Mouse (Mus musculus): ENCODE results near the gene Creb5. TPM values are rescaled to one million over a fixed set of nuclear protein-coding genes. Genes with fewer than 3 reads are reported as not detected.

The Creb5 gene
- 43.9 and 45.8 TPM in 2 replicates for polyA plus RNA-seq (2015; fragmentation: Nextera tagmentation; extraction: Ambion mirVana)

GRCm38 (mm10) chr6:53287038-53287561 lies at the start of gene Creb5:
TSS of gene Creb5 (plus strand) at chr6:53287270.
- H3K9ac ChIP-seq: peak within 1 kb of the TSS; percentile 70
- H3K4me3 ChIP-seq: peak within 1 kb of the TSS; percentile 60
- H3K9me3 ChIP-seq: no peaks in the 10 kb centered on the region
- peaks cover 24% of the 10 kb centered on the region for H3K27me3 ChIP-seq
- WGBS: under 1% methylated on average over 45 of the region's 45 CpGs
- ATAC-seq (ENCODE audit: insufficient number of reproducible peaks, low FRiP score, low TSS enrichment, low read depth): peak; percentile 79
- peak within 1 kb of the TSS; percentile 82 for H3K27ac ChIP-seq
- no peaks in the 10 kb centered on the region for H3K36me3 ChIP-seq
- peak within 1 kb of the TSS; percentile 88 for H3K4me2 ChIP-seq
- peaks cover 33% of the 10 kb centered on the region for H3K4me1 ChIP-seq

- H3K27ac ChIP-seq: no peak overlapping the region
- H3K4me2 ChIP-seq: no peak overlapping the region
- H3K4me1 ChIP-seq: 0 out of 2 replicates have a peak, but pooled peaks cover 2% of the 10 kb centered on the region
- no peak overlapping the region for H3K4me3 ChIP-seq
- no peaks in the 10 kb centered on the region for H3K9me3 ChIP-seq
- ATAC-seq (ENCODE audit: insufficient number of reproducible peaks, low FRiP score, low TSS enrichment, low read depth): no peak
- H3K9ac ChIP-seq: no peak overlapping the region
- WGBS: 85% methylated on average over 3 of the region's 3 CpGs
- H3K36me3 ChIP-seq: no peaks in the 10 kb centered on the region
- no peaks in the 10 kb centered on the region for H3K27me3 ChIP-seq
These were observed 27.2 kb upstream of the Creb5 start for GRCm38 (mm10) chr6:53259841-53260240.

GRCm38 (mm10) chr6:53262401-53262800 lies 24.7 kb upstream of the Creb5 start:
- no peak overlapping the region for H3K27ac ChIP-seq
- 65% methylated on average over 11 of the region's 11 CpGs for WGBS

GRCm38 (mm10) chr6:53267036-53267435 lies 20.0 kb upstream of the Creb5 start:
- no peak overlapping the region for H3K4me3 ChIP-seq
- WGBS: 24% methylated on average over 7 of the region's 7 CpGs
- no peaks in the 10 kb centered on the region for H3K27me3 ChIP-seq
- H3K9me3 ChIP-seq: no peaks in the 10 kb centered on the region
- no peak overlapping the region for H3K27ac ChIP-seq
- no peaks in the 10 kb centered on the region for H3K36me3 ChIP-seq
- peaks cover 16% of the 10 kb centered on the region for H3K4me1 ChIP-seq
- ATAC-seq (ENCODE audit: insufficient number of reproducible peaks, low FRiP score, low TSS enrichment, low read depth): no peak
- no peak overlapping the region for H3K9ac ChIP-seq
- H3K4me2 ChIP-seq: no peak overlapping the region

More at GRCm38 (mm10) chr6:53262401-53262800, 24.7 kb upstream of the Creb5 start:
- no peaks in the 10 kb centered on the region for H3K9me3 ChIP-seq
- no peak for ATAC-seq (ENCODE audit: insufficient number of reproducible peaks, low FRiP score, low TSS enrichment, low read depth)
- no peak overlapping the region for H3K4me2 ChIP-seq
- H3K36me3 ChIP-seq: no peaks in the 10 kb centered on the region
- no peaks in the 10 kb centered on the region for H3K27me3 ChIP-seq
- H3K4me3 ChIP-seq: no peak overlapping the region
- no peak overlapping the region for H3K9ac ChIP-seq
- H3K4me1 ChIP-seq: peaks cover 4% of the 10 kb centered on the region; the same call in 1 of the 2 replicates

GRCm38 (mm10) chr6:53267732-53268505 lies 19.2 kb upstream of the Creb5 start:
- Histone ChIP-seq H3K27me3 (no peaks in the 10 kb centered on the region), H3K4me2 (peak overlapping the region; percentile 25), H3K4me3 (no peak overlapping the region), H3K27ac (no peak overlapping the region), H3K9me3 (no peaks in the 10 kb centered on the region), H3K4me1 (peaks cover 14% of the 10 kb centered on the region), H3K36me3 (no peaks in the 10 kb centered on the region), H3K9ac (no peak overlapping the region)
- 13% methylated on average over 12 of the region's 12 CpGs for WGBS
- no peak for ATAC-seq (ENCODE audit: insufficient number of reproducible peaks, low FRiP score, low TSS enrichment, low read depth)

- Histone ChIP-seq H3K27me3 (no peaks in the 10 kb centered on the region), H3K36me3 (no peaks in the 10 kb centered on the region), H3K4me1 (peaks cover 14% of the 10 kb centered on the region), H3K4me3 (no peak overlapping the region), H3K27ac (no peak overlapping the region), H3K9ac (no peak overlapping the region), H3K9me3 (no peaks in the 10 kb centered on the region), H3K4me2 (no peak overlapping the region)
- ATAC-seq (ENCODE audit: insufficient number of reproducible peaks, low FRiP score, low TSS enrichment, low read depth): no peak
- WGBS: 40% methylated on average over 3 of the region's 3 CpGs
These were observed 15.9 kb upstream of the Creb5 start for GRCm38 (mm10) chr6:53271216-53271615.

GRCm38 (mm10) chr6:53271636-53272035 lies 15.4 kb upstream of the Creb5 start:
- H3K27ac ChIP-seq: no peak overlapping the region
- H3K9me3 ChIP-seq: no peaks in the 10 kb centered on the region
- no peak overlapping the region for H3K9ac ChIP-seq
- WGBS: 39% methylated on average over 4 of the region's 4 CpGs
- H3K4me3 ChIP-seq: no peak overlapping the region
- no peaks in the 10 kb centered on the region for H3K27me3 ChIP-seq
- H3K36me3 ChIP-seq: no peaks in the 10 kb centered on the region
- H3K4me1 ChIP-seq: peaks cover 14% of the 10 kb centered on the region
- ATAC-seq (ENCODE audit: insufficient number of reproducible peaks, low FRiP score, low TSS enrichment, low read depth): no peak
- no peak overlapping the region for H3K4me2 ChIP-seq

- Histone ChIP-seq H3K4me3 (peak overlapping the region; percentile 60), H3K27ac (peak overlapping the region; percentile 18; the same call in 1 of the 2 replicates), H3K36me3 (no peaks in the 10 kb centered on the region), H3K4me1 (peaks cover 33% of the 10 kb centered on the region), H3K4me2 (peak overlapping the region; percentile 88), H3K9me3 (no peaks in the 10 kb centered on the region), H3K27me3 (peaks cover 24% of the 10 kb centered on the region), H3K9ac (no peak overlapping the region)
- whole genome bisulfite sequencing: 11% methylated on average over 20 of the region's 20 CpGs
- ATAC-seq (ENCODE audit: insufficient number of reproducible peaks, low FRiP score, low TSS enrichment, low read depth): 0 out of 2 replicates have a peak, but pooled peaks have one; percentile 7
These were observed 557 bp upstream of the Creb5 start for GRCm38 (mm10) chr6:53286389-53287037.

- H3K27ac ChIP-seq: peak overlapping the region; percentile 82
- peak overlapping the region; percentile 60 for H3K4me3 ChIP-seq
These were observed 702 bp downstream of the Creb5 start for GRCm38 (mm10) chr6:53287562-53288381.

GRCm38 (mm10) chr6:53288584-53289558 lies 1.8 kb downstream of the Creb5 start:
- H3K27ac ChIP-seq: peak overlapping the region; percentile 82
- peak overlapping the region; percentile 60 for H3K4me3 ChIP-seq
- 3% methylated on average over 24 of the region's 24 CpGs for whole genome bisulfite sequencing
- H3K4me2 ChIP-seq: peak overlapping the region; percentile 88
- no peaks in the 10 kb centered on the region for H3K36me3 ChIP-seq
- peaks cover 24% of the 10 kb centered on the region for H3K27me3 ChIP-seq
- no peaks in the 10 kb centered on the region for H3K9me3 ChIP-seq
- H3K4me1 ChIP-seq: peaks cover 39% of the 10 kb centered on the region
- ATAC-seq (ENCODE audit: insufficient number of reproducible peaks, low FRiP score, low TSS enrichment, low read depth): no peak
- peak overlapping the region; percentile 70 for H3K9ac ChIP-seq

More at GRCm38 (mm10) chr6:53287562-53288381, 702 bp downstream of the Creb5 start:
- H3K4me1 ChIP-seq: peaks cover 33% of the 10 kb centered on the region
- H3K9ac ChIP-seq: peak overlapping the region; percentile 70
- peaks cover 24% of the 10 kb centered on the region for H3K27me3 ChIP-seq
- WGBS: under 1% methylated on average over 63 of the region's 63 CpGs
- H3K9me3 ChIP-seq: no peaks in the 10 kb centered on the region
- no peaks in the 10 kb centered on the region for H3K36me3 ChIP-seq
- ATAC-seq (ENCODE audit: insufficient number of reproducible peaks, low FRiP score, low TSS enrichment, low read depth): peak; percentile 61; the same call in 1 of the 2 replicates
- peak overlapping the region; percentile 88 for H3K4me2 ChIP-seq

Data from limb, embryonic 15.5 days (tissue).